Mouse (Mus musculus): ENCODE results near the gene Sdsl. TPM values are rescaled to one million over a fixed set of nuclear protein-coding genes. Genes with fewer than 3 reads are reported as not detected.

Gene Sdsl
- total and polyA plus RNA-seq, 2 experiments from 2014 or later = 20.7 to 30.3 TPM

DNA sequence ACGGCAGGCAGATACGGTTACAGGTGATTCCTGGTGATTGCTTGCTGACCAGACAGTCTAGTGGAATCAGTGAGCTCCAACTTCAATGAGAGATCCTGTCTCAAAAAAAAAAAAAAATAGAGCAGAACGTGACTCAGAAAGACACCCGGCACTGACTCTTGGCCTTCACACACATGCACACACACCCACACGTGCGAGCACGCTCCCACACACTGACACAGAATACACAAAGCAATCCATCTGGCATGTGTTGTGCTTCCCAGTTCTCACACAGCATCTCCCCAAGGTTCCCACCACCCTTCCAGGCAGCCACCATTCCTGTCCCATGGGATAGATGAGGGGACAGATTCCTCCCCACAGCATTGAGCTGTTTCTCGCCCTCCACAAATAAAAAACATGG is 52.5 kb downstream of the Sdsl start:
- peaks cover 47% of the 10 kb centered on the region for H3K27me3 ChIP-seq (ENCODE audit: control insufficient read depth, insufficient read depth, low read length)
- DNase-seq (ENCODE audit: low spot score) (no peak), ATAC-seq (ENCODE audit: insufficient read depth, low read depth) (no peak)
- no peak overlapping the region for H3K4me3 ChIP-seq (ENCODE audit: low read depth, low read length)
- H3K27ac ChIP-seq (ENCODE audit: low read depth) = no peak overlapping the region
- TF ChIP-seq EP300 (IDR thresholded peaks at IDR 0.05; ENCODE audit: low read depth) (no peak), CTCF (IDR thresholded peaks at IDR 0.05; ENCODE audit: low read depth) (no peak)
- H3K4me1 ChIP-seq (ENCODE audit: control insufficient read depth, insufficient read depth) = no peaks in the 10 kb centered on the region
- 67% methylated on average over 8 of the region's 8 CpGs for WGBS
- no peaks in the 10 kb centered on the region for H3K9me3 ChIP-seq (replicated peaks; ENCODE audit: control insufficient read depth, low read length)
- H3K9ac ChIP-seq (replicated peaks; ENCODE audit: low read depth, low read length) = no peak overlapping the region
- H3K36me3 ChIP-seq (replicated peaks; ENCODE audit: control insufficient read depth, insufficient read depth, low read length) = no peaks in the 10 kb centered on the region
- H3K4me2 ChIP-seq (ENCODE audit: low read depth, low read length) = no peak overlapping the region

DNA sequence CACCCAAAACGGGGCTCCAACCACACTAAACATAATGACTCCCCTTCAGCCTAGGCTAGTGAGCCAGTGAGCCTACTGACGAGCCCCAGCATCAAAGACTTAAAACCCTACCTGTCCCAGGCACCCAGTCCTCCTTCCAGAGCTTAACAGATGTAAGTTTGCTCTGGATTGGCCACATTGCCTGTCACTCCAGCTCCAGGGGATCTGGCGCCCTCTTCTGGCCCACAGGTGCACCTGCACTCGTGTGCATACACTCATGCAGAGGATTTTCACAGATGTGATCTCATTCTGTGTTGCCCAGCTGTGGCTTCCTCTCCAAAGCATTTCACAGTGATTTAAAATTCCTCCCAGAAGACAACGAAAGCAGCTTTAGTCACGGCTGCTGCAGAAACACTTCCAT is 59.2 kb downstream of the Sdsl start:
- no peak overlapping the region for H3K27ac ChIP-seq (ENCODE audit: low read depth)
- no peaks in the 10 kb centered on the region for H3K4me1 ChIP-seq (ENCODE audit: control insufficient read depth, insufficient read depth)
- no peaks in the 10 kb centered on the region for H3K36me3 ChIP-seq (replicated peaks; ENCODE audit: control insufficient read depth, insufficient read depth, low read length)
- H3K9ac ChIP-seq (replicated peaks; ENCODE audit: low read depth, low read length) = no peak overlapping the region
- 0 out of 2 replicates have a peak, but pooled peaks cover 7% of the 10 kb centered on the region for H3K9me3 ChIP-seq (replicated peaks; ENCODE audit: control insufficient read depth, low read length)
- H3K27me3 ChIP-seq (ENCODE audit: control insufficient read depth, insufficient read depth, low read length) = peaks cover 37% of the 10 kb centered on the region
- no peak overlapping the region for H3K4me2 ChIP-seq (ENCODE audit: low read depth, low read length)
- TF ChIP-seq EP300 (IDR thresholded peaks at IDR 0.05; ENCODE audit: low read depth) = no peak
- no peak for TF ChIP-seq CTCF (IDR thresholded peaks at IDR 0.05; ENCODE audit: low read depth)
- H3K4me3 ChIP-seq (ENCODE audit: low read depth, low read length) = no peak overlapping the region
- WGBS = 65% methylated on average over 6 of the region's 6 CpGs
- ATAC-seq (ENCODE audit: insufficient read depth, low read depth) (no peak), DNase-seq (ENCODE audit: low spot score) (no peak)

DNA sequence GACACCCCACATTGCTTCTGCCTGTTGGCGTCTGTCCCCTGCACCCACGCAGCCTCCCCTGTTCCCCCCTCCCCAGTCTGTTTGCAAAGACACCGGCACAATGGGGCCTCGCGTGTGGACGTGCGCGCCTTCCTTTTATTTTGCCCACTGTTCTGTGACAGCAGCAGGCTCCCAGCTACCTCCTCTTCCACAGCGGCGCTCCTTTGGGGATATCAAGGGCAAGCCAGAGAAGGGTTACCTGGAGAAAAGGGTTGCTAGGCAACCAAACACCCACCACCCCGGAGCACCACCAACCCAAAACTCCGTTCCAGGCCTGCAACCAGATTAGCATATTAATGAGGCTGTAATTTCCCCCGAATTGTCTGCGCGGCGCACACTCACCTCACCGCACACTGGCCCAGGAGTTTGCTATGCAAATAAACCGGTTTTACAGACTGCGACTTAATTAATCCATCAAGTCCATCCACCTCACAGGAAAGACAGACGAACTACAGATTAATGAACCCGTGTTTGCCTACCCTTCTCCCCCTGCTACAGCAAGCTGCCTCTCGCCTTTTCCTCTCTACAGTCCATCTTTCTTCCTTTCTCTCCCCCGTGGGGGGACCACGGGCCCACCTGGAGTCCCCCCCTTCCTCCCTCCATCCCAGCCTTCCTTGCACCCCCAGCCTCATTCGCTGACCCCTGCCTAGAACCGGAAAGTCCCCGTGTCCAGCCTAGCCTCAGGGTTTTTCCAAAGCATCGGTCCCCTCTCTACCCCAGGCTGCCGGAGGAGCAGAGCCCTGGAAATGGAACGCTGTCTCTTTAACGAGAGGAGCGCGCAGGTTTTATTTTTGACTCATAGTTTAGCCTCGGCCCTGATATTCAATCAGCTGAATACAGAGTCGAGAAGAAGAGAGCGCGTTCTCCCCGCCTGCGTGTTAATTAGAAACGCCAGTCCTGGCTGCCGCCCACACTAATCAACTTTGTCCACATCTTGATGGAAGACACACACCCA is 62.9 kb downstream of the Sdsl start:
- no peak for TF ChIP-seq CTCF (IDR thresholded peaks at IDR 0.05; ENCODE audit: low read depth)
- TF ChIP-seq EP300 (IDR thresholded peaks at IDR 0.05; ENCODE audit: low read depth) = no peak
- H3K9me3 ChIP-seq (replicated peaks; ENCODE audit: control insufficient read depth, low read length) = 0 out of 2 replicates have a peak, but pooled peaks cover 7% of the 10 kb centered on the region
- H3K4me2 ChIP-seq (ENCODE audit: low read depth, low read length) = no peak overlapping the region
- peaks cover 35% of the 10 kb centered on the region for H3K27me3 ChIP-seq (ENCODE audit: control insufficient read depth, insufficient read depth, low read length)
- no peak overlapping the region for H3K9ac ChIP-seq (replicated peaks; ENCODE audit: low read depth, low read length)
- no peak overlapping the region for H3K27ac ChIP-seq (ENCODE audit: low read depth)
- H3K36me3 ChIP-seq (replicated peaks; ENCODE audit: control insufficient read depth, insufficient read depth, low read length) = no peaks in the 10 kb centered on the region
- no peak for DNase-seq (ENCODE audit: low spot score)
- ATAC-seq (ENCODE audit: insufficient read depth, low read depth) = no peak
- no peak overlapping the region; the same call in 1 of the 2 replicates for H3K4me3 ChIP-seq (ENCODE audit: low read depth, low read length)
- 4% methylated on average over 40 of the region's 41 CpGs for WGBS
- no peaks in the 10 kb centered on the region for H3K4me1 ChIP-seq (ENCODE audit: control insufficient read depth, insufficient read depth)

DNA sequence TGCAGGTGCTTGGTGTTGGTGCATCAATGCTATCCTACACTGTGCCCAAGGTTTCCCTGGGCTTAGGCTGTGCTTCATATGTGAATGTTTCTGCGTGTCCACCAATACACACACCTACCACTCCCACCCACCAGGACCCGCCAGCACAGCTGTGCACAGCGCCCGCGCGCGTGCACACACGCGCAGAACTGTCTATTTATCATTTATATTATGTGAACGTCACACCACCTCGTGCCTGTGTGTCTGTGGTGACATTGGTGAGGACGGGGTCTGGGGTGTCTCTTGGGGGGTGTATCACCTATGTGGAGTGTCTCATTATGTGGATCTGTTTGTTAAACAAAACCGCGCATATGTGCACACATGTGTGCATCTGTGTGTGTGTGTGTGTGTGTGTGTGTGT is 63.7 kb downstream of the Sdsl start:
- no peak for DNase-seq (ENCODE audit: low spot score)
- ATAC-seq (ENCODE audit: insufficient read depth, low read depth) = no peak
- Histone ChIP-seq H3K9me3 (replicated peaks; ENCODE audit: control insufficient read depth, low read length) (0 out of 2 replicates have a peak, but pooled peaks cover 7% of the 10 kb centered on the region), H3K4me3 (ENCODE audit: low read depth, low read length) (no peak overlapping the region), H3K9ac (replicated peaks; ENCODE audit: low read depth, low read length) (no peak overlapping the region), H3K27ac (ENCODE audit: low read depth) (no peak overlapping the region), H3K36me3 (replicated peaks; ENCODE audit: control insufficient read depth, insufficient read depth, low read length) (no peaks in the 10 kb centered on the region), H3K4me2 (ENCODE audit: low read depth, low read length) (no peak overlapping the region), H3K27me3 (ENCODE audit: control insufficient read depth, insufficient read depth, low read length) (peaks cover 33% of the 10 kb centered on the region), H3K4me1 (ENCODE audit: control insufficient read depth, insufficient read depth) (no peaks in the 10 kb centered on the region)
- 72% methylated on average over 14 of the region's 14 CpGs for WGBS
- TF ChIP-seq EP300 (IDR thresholded peaks at IDR 0.05; ENCODE audit: low read depth) = no peak
- no peak for TF ChIP-seq CTCF (IDR thresholded peaks at IDR 0.05; ENCODE audit: low read depth)

Other genes starting within 250 kb of the Sdsl start
- gene Lhx5, start 41.1 kb downstream of the Sdsl start, total RNA-seq (2014; rRNA removed; ENCODE audit: low replicate concordance) = not detected in 2 replicates
- not detected in 2 replicates for gene Lhx5, start 41.1 kb downstream of the Sdsl start, polyA plus RNA-seq (2015; fragmentation: Nextera tagmentation; extraction: Ambion mirVana)
- gene Sds, start 3.7 kb upstream of the Sdsl start, total RNA-seq (2014; rRNA removed; ENCODE audit: low replicate concordance) = not detected in 2 replicates
- not detected in 2 replicates for gene Sds, start 3.7 kb upstream of the Sdsl start, polyA plus RNA-seq (2015; fragmentation: Nextera tagmentation; extraction: Ambion mirVana)
- 38.1 and 38.3 TPM in 2 replicates for gene Plbd2, start 30.8 kb upstream of the Sdsl start, total RNA-seq (2014; rRNA removed; ENCODE audit: low replicate concordance)
- gene Plbd2, start 30.8 kb upstream of the Sdsl start, polyA plus RNA-seq (2015; fragmentation: Nextera tagmentation; extraction: Ambion mirVana) = 43.9 and 47.2 TPM in 2 replicates
- gene Slc8b1, start 38.4 kb upstream of the Sdsl start, total RNA-seq (2014; rRNA removed; ENCODE audit: low replicate concordance) = 4.2 and 16.0 TPM in 2 replicates
- gene Slc8b1, start 38.4 kb upstream of the Sdsl start, polyA plus RNA-seq (2015; fragmentation: Nextera tagmentation; extraction: Ambion mirVana) = 3.4 and 3.6 TPM in 2 replicates
- gene Tpcn1, start 115.9 kb upstream of the Sdsl start, total RNA-seq (2014; rRNA removed; ENCODE audit: low replicate concordance) = 15.8 and 27.6 TPM in 2 replicates
- 11.5 and 11.7 TPM in 2 replicates for gene Tpcn1, start 115.9 kb upstream of the Sdsl start, polyA plus RNA-seq (2015; fragmentation: Nextera tagmentation; extraction: Ambion mirVana)
- gene Iqcd, start 116.2 kb upstream of the Sdsl start, total RNA-seq (2014; rRNA removed; ENCODE audit: low replicate concordance) = not detected in 2 replicates
- 0.14 and 0.18 TPM in 2 replicates for gene Iqcd, start 116.2 kb upstream of the Sdsl start, polyA plus RNA-seq (2015; fragmentation: Nextera tagmentation; extraction: Ambion mirVana)
- gene Rita1, start 139.8 kb upstream of the Sdsl start, total RNA-seq (2014; rRNA removed; ENCODE audit: low replicate concordance) = 20.2 and 24.5 TPM in 2 replicates
- 15.7 and 16.3 TPM in 2 replicates for gene Rita1, start 139.8 kb upstream of the Sdsl start, polyA plus RNA-seq (2015; fragmentation: Nextera tagmentation; extraction: Ambion mirVana)
- gene Ddx54, start 139.9 kb upstream of the Sdsl start, total RNA-seq (2014; rRNA removed; ENCODE audit: low replicate concordance) = 23.0 and 24.1 TPM in 2 replicates
- 17.1 and 18.2 TPM in 2 replicates for gene Ddx54, start 139.9 kb upstream of the Sdsl start, polyA plus RNA-seq (2015; fragmentation: Nextera tagmentation; extraction: Ambion mirVana)
- gene Cfap73, start 161.4 kb upstream of the Sdsl start, total RNA-seq (2014; rRNA removed; ENCODE audit: low replicate concordance) = not detected in 2 replicates
- not detected in 2 replicates for gene Cfap73, start 161.4 kb upstream of the Sdsl start, polyA plus RNA-seq (2015; fragmentation: Nextera tagmentation; extraction: Ambion mirVana)
- not detected in 2 replicates for gene Rasal1, start 176.0 kb upstream of the Sdsl start, total RNA-seq (2014; rRNA removed; ENCODE audit: low replicate concordance)
- gene Rasal1, start 176.0 kb upstream of the Sdsl start, polyA plus RNA-seq (2015; fragmentation: Nextera tagmentation; extraction: Ambion mirVana) = 0.10 TPM in 1 of 2 replicates, not detected in the other
- 1.7 and 13.8 TPM in 2 replicates for gene Dtx1, start 239.1 kb upstream of the Sdsl start, total RNA-seq (2014; rRNA removed; ENCODE audit: low replicate concordance)
- gene Dtx1, start 239.1 kb upstream of the Sdsl start, polyA plus RNA-seq (2015; fragmentation: Nextera tagmentation; extraction: Ambion mirVana) = 0.30 and 0.48 TPM in 2 replicates